Mouse (Mus musculus): ENCODE measurements around the gene Cnih1.
A peak's percentile ranks its signal among the peaks of the same experiment; 100 is the strongest.
"Not testable (repeated sequence)": the region's sequence is repeated elsewhere in the genome, so short reads cannot be mapped to it uniquely, and the experiment has no call there.

Gene Cnih1

DNA sequence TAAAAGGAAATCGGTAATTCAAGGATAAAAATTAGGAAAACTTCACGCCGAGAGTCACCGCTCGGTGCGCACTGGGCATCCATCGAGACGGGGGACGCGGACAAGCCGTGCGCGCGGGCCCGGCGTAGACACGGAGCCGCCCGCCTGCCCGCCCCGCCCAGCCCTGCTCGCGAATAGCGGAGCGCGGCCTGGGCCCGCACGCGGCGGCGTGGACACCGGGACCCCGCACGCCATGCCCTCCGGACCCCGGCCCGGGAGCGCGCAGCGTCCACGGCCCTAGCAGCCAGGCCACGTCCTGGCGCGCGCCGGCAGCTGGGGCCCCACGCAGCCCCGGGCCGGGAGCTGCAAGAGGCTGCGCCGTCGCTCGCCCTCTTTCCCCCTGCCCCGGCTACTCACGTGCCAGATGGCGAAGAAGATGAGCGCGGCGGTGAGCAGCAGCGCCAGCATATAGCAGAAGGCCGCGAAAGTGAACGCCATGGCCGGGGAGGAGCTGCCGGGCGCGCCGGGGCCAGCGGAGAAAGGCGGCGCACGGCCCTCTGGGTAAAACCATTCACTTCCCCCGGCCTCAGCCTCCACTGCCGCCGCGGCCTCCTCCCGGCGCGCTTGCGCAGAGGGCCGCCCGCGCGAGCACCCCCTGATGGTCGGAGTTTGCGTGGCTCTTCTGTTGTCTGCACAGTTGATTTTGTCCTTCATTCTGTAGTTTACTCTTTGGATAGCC is at the start of gene Cnih1:
Gene Cnih1, minus strand, starts transcription at position 625 of the 718 bp plus-strand sequence.
- DNase-seq (ENCODE audit: extremely low read depth, low read depth), result peak; percentile 67

DNA sequence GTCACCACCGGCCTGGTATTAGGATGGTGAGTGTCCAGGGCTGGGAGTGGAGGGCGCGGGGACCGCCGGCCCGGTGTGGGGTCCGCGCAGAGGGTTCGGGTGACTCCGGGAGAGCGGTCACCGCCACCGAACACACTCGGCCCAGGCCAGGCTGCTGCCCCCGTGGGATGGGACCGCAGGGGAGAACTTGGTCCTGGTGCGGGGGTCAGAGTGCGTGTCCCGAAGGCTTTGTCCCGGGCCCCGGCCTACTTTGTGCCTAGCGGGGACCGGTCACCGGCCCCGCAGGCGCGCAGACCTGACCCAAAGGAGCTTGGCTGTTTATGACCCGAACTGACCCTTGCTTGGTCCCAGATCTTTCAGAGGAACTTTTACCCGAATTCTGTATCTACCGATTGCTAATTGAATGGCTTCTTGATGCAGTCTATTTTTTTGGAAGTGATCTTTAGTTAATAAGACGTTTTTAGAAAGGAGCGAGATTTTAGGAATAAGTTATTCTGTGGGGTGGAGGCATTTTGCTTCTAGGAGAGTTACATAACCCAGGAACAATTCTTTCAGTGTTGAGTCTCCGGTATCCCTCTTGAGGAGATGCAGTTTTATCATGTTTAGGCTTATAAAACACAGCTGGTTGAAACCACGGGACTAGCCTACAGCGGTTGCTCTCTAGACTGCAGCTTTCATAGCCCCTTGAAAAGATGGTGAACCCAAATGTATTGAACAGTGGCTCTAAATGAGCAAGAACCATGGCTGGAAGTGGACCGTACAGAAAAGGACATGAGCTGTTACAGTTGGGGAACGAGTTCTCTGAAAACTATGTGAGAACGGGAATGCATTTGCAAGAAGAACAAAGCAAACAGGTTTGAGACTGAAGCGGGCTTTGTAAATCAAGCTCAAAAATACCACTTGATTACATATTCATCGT is 44.4 kb upstream of the Cnih1 start:
- no peak for DNase-seq (ENCODE audit: extremely low read depth, low read depth)

DNA sequence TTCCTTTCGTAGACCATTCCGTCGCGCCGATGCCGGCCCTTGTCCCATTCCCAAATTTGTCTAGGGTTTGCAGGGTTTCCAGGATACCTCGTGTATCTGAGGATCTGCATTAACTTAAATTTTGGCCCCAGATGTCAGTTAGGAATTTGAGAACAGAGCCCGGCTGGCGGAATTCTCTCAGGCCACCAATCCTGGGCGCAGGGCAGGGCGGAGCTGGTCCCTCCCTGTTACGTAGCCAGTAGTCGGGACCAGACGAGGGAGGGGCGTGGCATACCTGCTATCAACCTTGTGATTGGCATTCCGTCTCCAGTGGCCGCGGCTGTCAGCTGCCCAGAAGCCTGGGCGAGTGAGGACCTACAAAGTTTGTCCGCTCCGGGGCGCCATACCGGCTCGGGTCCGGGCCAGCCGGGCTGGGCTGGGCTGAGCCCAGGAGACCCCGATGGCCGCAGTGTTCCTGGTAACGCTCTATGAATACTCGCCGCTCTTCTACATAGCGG is 43.7 kb upstream of the Cnih1 start, which contains the start of gene Cgrrf1:
Gene Cgrrf1, plus strand, starts transcription at position 289 of the 497 bp plus-strand sequence.
- peak; percentile 92 for DNase-seq (ENCODE audit: extremely low read depth, low read depth)

DNA sequence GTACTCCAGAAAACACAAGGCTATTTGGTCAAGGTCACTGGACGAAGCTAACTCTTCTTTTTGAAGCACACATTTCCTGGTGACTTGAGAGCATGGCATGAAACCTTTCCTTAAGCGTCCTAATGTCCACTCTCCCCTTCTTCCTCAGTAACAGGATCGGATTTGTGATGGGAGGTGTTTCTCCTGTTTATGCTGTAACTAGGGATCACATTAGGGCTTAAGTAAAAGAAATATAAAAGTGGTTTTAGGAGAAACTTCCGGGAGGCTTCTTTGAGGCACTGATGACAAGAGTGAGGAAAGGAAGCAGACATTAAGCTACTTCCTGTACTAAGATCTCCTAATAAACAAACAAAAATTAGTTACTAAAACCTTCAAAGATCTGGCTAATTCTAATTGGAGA is 43.1 kb upstream of the Cnih1 start:
- no peak for DNase-seq (ENCODE audit: extremely low read depth, low read depth)

DNA sequence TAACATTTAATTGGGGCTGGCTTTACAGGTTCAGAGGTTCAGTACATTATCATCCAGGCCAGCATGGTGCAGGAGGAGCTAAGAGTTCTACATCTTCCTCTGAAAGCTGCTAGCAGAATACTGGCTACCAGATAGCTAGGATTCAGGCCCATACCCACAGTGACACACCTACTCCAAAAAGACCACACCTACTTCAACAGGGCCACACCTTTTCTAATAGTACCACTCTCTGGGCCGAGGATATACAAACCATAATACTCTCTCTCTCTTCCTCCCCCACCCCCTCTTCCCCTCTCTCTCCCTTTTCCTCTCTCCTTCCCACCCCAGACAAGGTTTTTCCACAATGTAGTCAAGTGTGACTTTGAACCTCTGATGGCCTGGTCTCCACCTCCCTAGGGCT is 39.2 kb upstream of the Cnih1 start:
- no peak for DNase-seq (ENCODE audit: extremely low read depth, low read depth)

DNA sequence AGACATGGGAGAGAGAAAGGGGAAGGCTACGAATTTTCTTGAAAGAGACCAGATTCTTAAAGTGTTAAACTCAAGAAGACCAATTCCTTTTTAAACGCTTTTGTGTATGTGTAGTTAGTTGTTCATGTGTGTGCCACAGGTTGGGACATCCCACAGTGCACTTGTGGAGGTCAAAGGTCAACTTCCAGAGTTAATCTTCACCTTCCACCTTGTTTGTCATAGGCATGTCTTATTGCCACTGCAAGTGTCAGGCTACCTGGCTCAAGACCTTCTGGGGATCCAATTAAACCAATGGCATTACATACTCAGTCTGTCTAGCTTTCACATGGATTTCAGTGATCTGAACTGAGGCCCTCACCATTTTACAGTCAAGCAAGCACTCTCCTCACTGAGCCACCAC is 35.8 kb upstream of the Cnih1 start:
- no peak for DNase-seq (ENCODE audit: extremely low read depth, low read depth)

DNA sequence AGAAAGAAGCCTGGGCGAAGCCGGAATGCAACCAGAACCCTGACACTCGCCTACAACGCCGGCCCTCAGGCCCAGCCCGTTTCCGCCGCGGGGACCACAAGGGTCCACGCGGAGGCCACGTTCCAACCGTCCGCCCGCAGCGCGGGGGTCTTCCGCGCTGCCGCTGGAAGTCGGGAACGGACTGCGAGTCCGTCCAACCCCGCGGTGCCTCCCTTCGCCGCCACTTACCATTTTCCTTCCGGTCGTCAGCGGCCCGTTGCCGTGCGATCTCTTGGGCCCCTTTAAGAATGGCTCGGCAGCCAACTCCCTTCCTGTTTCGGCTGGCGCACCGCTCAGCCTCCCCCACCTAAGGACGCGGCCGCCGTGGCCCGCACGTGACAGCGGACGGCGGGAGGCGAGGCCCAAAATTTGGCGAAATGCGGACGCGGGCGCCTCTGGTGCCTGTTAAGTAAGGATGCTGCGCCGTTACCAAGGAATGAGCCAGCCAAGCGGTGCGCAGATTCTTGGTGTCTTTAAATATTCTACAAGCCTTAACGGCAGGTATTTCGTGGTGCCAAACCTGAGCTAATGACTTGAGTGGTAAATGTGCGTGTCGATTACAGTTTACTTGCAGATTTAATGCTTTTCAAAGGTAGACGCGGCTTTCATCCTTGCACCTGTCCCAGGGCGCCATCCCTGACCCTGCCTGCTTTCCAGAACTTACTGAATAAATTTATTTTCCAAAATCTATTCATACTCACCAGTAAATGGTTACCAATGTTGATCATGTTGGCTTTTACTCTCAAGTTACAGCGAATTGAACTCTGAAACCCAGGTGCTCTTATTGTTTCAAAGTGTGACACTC is 33.9 kb upstream of the Cnih1 start, which contains the start of gene Gmfb:
Gene Gmfb, minus strand, starts transcription at position 370 of the 844 bp plus-strand sequence.
- peak; percentile 77 for DNase-seq (ENCODE audit: extremely low read depth, low read depth)

DNA sequence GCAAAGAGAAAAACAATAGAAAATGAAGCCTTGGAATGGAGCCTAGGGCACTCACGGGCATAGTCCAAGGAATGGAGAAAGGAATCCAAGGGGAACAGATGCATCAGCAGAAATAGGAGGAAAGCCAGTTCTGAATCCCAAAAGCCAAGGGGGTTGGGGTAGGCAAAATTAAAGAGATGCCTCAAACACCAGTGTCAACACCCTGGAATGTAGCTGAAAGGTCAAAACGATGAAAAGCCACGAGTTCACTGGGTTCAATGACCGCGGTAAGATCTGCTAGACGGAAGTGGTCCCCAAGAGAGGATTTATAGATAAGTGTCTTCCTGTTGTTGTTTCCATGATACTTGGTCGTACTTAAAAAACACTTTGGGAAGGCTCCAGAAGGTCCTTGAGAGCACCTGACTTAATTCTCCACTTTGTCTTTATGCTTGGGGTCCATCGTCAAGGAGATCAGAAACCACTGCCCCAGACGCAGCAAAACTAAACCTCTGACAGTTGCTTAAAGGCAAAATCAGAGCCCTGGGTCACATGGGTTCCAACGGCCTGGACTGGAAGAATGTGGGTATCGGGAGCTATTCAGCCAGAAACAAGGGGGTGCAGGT is 33.2 kb upstream of the Cnih1 start:
- DNase-seq (ENCODE audit: extremely low read depth, low read depth), result no peak

DNA sequence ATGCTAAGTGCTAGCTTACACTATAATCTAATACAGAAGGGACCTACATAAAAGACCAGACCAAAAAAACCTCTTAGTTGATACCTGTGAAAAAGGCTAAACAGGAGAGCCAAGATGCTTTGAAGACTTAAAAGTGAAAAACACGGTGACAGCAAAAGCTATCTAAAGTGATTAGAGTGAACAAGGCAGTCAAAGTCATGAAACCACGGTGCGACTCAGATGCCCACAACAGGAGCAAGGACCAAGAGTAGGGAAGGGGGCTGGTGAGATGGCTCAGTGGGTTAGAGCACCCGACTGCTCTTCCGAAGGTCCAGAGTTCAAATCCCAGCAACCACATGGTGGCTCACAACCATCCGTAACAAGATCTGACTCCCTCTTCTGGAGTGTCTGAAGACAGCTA is 31.8 kb upstream of the Cnih1 start:
- DNase-seq (ENCODE audit: extremely low read depth, low read depth), result not testable (repeated sequence)

DNA sequence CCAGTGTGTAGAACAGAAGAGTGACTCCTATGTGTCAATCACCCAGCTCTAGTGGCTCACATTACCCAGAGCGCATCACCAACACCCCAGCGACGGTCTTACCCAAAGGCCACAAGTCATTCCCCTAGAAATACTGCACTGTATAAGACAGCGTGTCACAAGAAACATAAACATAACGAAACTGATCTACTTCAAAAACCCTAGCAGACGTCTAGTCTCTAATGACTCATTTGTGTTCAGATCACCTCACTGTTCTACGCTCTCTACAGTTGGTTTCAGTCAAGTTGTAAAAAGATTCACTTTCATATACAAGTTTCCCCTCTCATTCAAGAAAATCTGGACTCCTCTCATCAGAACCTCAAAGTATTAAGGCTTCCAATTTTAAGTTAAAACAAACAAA is 30.5 kb upstream of the Cnih1 start:
- no peak for DNase-seq (ENCODE audit: extremely low read depth, low read depth)

DNA sequence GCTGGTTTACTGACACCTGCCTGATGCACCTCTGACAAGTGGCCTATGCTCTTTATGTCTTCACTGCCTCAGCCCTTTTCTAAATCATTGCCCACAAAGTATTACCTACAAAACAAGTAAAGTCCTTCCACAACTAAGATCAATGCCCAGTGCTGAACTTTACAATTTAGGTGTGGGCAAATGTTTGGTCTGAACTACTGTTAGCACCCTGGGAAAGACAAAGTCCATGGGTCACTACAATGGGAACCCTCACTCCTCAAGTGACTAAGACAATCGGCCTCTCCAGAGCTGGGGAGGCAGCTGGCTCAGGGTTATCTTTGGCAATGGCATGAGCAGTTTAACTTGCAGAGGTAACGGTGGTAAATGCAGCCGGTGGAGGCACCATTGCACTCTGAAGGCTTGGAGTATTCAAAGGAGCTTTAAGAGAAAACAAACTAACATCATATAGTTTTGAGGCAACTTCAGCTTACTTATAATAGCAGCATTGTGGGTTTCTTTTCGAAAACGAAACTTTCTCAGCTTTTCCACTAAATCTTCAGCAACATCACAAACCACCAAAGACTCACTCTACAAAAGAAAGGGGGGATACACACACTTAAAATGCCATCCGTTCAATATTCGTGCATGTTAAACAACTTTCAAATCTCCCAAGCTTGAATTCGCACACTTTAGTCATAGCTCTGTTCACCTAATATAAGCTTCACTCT is 28.9 kb upstream of the Cnih1 start:
- DNase-seq (ENCODE audit: extremely low read depth, low read depth), result no peak

DNA sequence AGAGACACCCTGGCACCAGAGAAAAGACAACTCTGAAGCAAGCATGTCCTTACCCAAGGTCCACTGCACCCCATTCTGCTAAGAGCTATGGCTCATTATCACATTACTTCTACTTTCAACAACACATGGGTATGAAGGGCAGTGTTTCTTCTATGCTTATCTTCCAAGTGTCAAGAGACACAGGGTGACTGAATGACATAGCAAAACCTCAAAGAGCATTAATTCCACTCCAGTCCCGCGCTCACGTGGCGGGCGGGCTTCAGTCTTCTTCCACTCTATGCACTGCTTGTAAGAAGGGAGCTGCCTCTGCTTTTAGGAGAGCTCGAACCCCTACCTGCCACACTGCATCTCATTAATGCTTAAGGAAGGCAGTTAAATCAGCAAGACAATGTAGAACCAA is 27.4 kb upstream of the Cnih1 start:
- DNase-seq (ENCODE audit: extremely low read depth, low read depth), result no peak

DNA sequence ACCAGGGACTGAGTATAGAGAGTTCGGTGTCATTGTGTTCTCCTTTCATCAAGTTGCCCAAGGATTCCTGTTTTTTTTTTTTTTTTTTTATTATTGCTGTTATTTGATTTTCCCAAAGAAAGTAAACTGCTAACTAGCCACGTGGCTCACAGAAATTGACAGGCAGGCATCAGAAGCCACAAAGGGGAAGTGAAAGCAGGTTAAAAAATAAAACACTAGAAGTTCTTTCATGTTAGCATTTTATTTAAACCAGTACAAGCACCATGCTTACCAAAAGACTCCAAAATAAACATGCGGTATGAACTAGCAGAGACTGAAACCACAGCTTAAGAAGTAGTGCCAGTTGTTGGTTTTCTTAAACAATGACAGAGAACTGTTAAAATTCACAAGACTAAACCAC is 19.7 kb upstream of the Cnih1 start:
- no peak for DNase-seq (ENCODE audit: extremely low read depth, low read depth)

DNA sequence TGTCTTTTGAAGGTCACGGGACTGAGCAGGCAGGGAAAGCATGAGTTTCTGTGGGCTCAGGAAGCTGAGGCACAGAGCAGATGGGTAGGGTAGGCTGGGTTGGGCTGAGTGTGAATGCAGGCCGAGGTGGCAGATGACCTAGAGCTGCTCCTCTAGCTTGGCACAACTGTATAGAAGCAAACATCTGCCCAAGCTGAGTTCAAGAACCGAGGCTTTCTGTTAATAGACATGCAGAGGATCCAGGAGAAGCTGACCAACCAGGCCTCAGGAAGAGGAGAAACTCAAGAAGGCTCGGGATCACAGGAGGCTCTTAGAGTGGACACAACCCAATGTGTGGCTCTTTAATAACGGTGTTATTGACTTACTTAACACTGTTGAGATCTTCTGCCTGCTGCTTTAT is 18.0 kb upstream of the Cnih1 start:
- DNase-seq (ENCODE audit: extremely low read depth, low read depth), result no peak

DNA sequence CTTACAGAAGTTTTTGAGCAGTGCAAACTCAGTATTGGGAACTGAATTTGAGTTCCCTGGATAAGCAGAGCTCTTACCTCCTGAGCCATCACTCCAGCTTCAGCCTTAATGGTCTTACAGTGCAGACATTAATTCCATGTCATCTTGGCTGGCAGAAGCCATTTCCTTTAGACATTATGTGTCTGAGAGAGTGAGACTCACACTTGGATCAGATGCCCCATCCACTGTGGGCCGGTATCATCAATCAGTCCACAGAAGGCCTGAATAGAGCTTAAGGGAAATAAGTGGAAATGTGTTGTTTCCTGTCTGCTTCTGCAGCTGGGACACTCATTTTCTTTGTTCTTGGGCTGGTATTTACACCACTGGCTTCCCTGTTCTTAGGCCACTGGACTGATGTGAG is 15.6 kb upstream of the Cnih1 start:
- DNase-seq (ENCODE audit: extremely low read depth, low read depth), result no peak

DNA sequence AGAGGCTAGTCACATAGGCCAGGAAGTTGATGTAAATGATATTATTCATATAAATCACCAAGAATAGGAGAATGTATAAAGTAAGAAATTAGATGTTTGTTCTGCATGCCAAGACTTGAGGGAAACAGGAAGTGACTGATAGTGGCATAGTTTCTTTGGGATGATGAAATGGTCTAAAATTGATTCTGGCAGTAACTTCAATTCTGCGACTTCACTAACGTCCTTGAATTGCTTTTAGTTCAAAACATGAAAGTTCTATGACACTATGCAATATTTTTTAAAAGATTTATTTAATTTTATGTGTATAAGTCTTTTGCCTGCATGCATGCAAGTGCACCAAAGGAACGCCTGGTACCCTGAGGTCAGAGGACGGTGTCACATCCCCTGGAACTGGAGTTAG is 15.0 kb upstream of the Cnih1 start:
- no peak for DNase-seq (ENCODE audit: extremely low read depth, low read depth)

DNA sequence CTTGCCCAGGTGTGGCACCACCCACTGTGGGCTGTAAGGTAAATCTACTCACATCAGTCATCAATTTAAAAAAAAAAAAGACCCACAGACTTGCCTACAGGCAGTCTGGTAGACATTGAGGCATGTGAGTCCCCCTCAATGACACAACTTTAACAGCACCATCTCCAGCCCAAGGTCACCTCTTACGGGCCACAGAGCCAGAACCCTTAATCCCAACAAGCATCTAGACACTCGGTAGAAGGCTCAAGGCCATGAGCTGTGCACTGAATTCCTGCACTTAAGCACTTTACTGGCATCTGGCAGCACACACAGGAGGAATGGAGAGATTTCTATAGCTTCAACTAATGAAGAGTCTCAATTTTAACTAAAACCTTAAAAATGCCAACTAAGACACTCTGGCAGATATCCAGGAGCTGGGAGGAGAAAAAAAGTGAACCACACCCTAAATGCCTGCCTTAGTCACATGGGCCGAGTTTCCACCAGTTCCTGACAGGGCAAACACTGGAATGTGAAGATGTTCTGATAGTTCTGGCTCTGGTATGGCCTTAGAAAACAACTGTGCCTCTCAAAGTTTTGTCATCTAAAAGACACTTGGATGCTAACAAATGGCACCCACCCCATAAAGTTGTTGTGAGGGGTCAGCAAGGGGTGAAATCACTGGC is 12.6 kb upstream of the Cnih1 start:
- peak; percentile 65 for DNase-seq (ENCODE audit: extremely low read depth, low read depth)

DNA sequence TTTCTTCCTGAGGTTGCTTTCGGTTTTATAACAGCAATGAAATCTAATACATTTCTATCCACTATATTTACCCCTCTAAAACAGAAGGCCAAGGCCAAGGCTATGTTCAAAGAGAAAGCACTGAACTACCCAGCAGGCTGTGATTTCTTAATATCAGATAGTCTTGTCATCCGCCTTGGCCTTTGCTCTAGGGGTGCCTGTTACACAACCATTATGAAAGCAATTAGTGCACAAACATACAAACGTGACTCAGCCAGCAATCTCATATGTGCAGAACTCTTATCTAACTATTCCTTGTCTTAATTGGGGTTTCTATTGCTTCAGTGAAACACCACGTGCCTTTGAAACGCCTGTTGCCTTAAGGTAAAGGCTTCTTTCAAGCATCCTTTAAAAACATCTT is 5.9 kb upstream of the Cnih1 start:
- DNase-seq (ENCODE audit: extremely low read depth, low read depth), result no peak

DNA sequence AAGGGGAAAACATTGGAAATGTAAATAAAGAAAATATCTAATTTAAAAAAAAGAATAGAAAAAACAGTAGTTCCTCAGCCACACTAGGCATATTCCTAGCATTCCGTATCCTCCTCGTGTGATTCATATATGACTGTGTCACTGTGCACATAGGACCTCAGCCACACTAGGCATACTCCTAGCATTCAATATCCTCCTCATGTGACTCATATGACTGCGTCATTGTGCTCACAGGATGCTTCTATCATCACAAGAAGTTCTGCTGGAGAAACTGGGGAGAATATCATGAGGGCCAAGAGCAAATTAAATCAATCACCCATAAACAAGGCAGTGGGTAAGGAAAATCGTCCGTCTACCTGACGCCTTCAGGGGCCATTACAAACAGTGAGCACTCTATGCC is 2.5 kb upstream of the Cnih1 start:
- DNase-seq (ENCODE audit: extremely low read depth, low read depth), result no peak

DNA sequence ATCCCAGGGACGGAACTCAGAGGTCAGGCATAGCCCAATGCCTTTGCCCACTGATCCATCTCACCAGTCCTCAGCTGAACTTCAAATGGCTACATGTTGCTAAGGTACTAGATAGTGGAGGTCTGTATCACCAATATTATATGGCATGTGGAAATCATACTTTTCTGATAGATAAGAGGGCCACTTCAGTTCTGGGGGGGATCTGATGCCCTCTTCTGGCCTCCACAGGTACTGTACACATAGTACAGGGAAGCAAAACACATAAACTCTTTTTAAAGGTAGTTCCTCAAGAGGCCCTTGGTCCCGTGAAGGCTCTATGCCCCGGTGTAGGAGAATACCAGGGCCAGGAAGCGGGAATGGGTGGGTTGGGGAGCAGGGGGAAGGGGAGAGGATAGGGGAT is 2.1 kb upstream of the Cnih1 start:
- peak; percentile 52 for DNase-seq (ENCODE audit: extremely low read depth, low read depth)

Measured in MEL-GATA-1-ER (cell line).